Mouse (Mus musculus) adrenal gland, postnatal 25 days (tissue): ENCODE results near the gene Ggn. TPM values are rescaled to one million over a fixed set of nuclear protein-coding genes. Genes with fewer than 3 reads are reported as not detected.
"Not testable (repeated sequence)": the region's sequence is repeated elsewhere in the genome, so short reads cannot be mapped to it uniquely, and the experiment has no call there.

ENCODE experiments used
- DNase-seq: peaks from one replicate; pipeline ENCODE4 v3.0.0; 2021; ENCODE audit warnings: mixed read lengths
- total RNA-seq: library from RNA; stranded (reverse); gene quantifications from 2 replicates; pipeline ENCODE4 v1.2.3, GENCODE M21; 2021

Gene Ggn
- total RNA-seq, 1 experiment from 2014 or later, result 1.3 TPM

GRCm38 (mm10) chr7:29162294-29162693, 7.7 kb upstream of the Ggn start:
- no peak for DNase-seq

GRCm38 (mm10) chr7:29162750-29163525, 7.1 kb upstream of the Ggn start:
- DNase-seq, result no peak

GRCm38 (mm10) chr7:29167656-29168055, 2.4 kb upstream of the Ggn start:
- DNase-seq, result no peak

- DNase-seq, result no peak
Measured at GRCm38 (mm10) chr7:29168121-29168695, 1.8 kb upstream of the Ggn start.

GRCm38 (mm10) chr7:29168791-29169230, 1.2 kb upstream of the Ggn start:
- DNase-seq, result peak; percentile 15

- peak; percentile 83 for DNase-seq
Measured at GRCm38 (mm10) chr7:29169231-29170065, 562 bp upstream of the Ggn start.

- peak; percentile 30 for DNase-seq
Measured at GRCm38 (mm10) chr7:29170755-29171561, 948 bp downstream of the Ggn start.

GRCm38 (mm10) chr7:29171562-29172097, 1.6 kb downstream of the Ggn start:
- no peak for DNase-seq

GRCm38 (mm10) chr7:29172390-29173016, 2.5 kb downstream of the Ggn start:
- peak; percentile 20 for DNase-seq

- DNase-seq, result no peak
Measured at GRCm38 (mm10) chr7:29178106-29178505, 8.1 kb downstream of the Ggn start.

- no peak for DNase-seq
Measured at GRCm38 (mm10) chr7:29179323-29179722, 9.3 kb downstream of the Ggn start.

GRCm38 (mm10) chr7:29180077-29180853, 10.3 kb downstream of the Ggn start, which contains the start of gene Psmd8:
Gene Psmd8, minus strand, starts transcription at chr7:29180701.
- DNase-seq, result peak; percentile 95

GRCm38 (mm10) chr7:29180854-29181236, 10.8 kb downstream of the Ggn start:
- DNase-seq, result no peak

- DNase-seq, result not testable (repeated sequence)
Measured at GRCm38 (mm10) chr7:29181323-29181722, 11.3 kb downstream of the Ggn start.

GRCm38 (mm10) chr7:29194230-29194629, 24.2 kb downstream of the Ggn start:
- not testable (repeated sequence) for DNase-seq

GRCm38 (mm10) chr7:29202577-29202976, 32.6 kb downstream of the Ggn start:
- DNase-seq, result no peak

- peak; percentile 29 for DNase-seq
Measured at GRCm38 (mm10) chr7:29211013-29211412, 41.0 kb downstream of the Ggn start.

GRCm38 (mm10) chr7:29211415-29212198, 41.6 kb downstream of the Ggn start:
- DNase-seq, result peak; percentile 71

- DNase-seq, result no peak
Measured at GRCm38 (mm10) chr7:29212199-29212765, 42.3 kb downstream of the Ggn start.
